Mouse (Mus musculus) embryonic fibroblast, embryonic 13.5 days (primary cell): ENCODE measurements at regions not wholly inside any gene's neighbourhood (a gene's known extent, or its start where the extent isn't known, plus 50 kb on each side); places are given as distances from the start of the nearest gene placed in this dataset.

ENCODE experiments used
- H3K27ac ChIP-seq: 2 replicates; pipeline ENCODE4 v1.5.1; 2012; ENCODE audit warnings: low read length, control low read depth, inconsistent platforms; ENCODE audit not compliant: insufficient read depth
- H3K4me1 ChIP-seq: 2 replicates; pipeline ENCODE4 v1.6.1; 2011; ENCODE audit warnings: low read length; ENCODE audit not compliant: control insufficient read depth, insufficient read depth
- H3K4me3 ChIP-seq: 2 replicates; pipeline ENCODE4 v1.5.1; 2011; ENCODE audit warnings: mild to moderate bottlenecking, control low read depth, low read length; ENCODE audit not compliant: insufficient read depth
- CTCF ChIP-seq: IDR thresholded peaks from 2 replicates; pipeline ENCODE4 v1.5.1; 2011; ENCODE audit warnings: mild to moderate bottlenecking, control low read depth, low read length, moderate library complexity, borderline replicate concordance; ENCODE audit not compliant: insufficient read depth
- POLR2A ChIP-seq: IDR thresholded peaks from 2 replicates; pipeline ENCODE4 v1.6.1; 2011; ENCODE audit warnings: low read depth, mild to moderate bottlenecking, control low read depth, low read length, moderate library complexity

- TF ChIP-seq POLR2A (no peak), CTCF (no peak)
Measured at GRCm38 (mm10) chr6:50929503-50929902, 275.3 kb upstream of the Npvf start.

GRCm38 (mm10) chr6:50933510-50933909, 279.3 kb upstream of the Npvf start:
- TF ChIP-seq CTCF (no peak), POLR2A (no peak)
- Histone ChIP-seq H3K4me3 (no peak overlapping the region), H3K4me1 (no peaks in the 10 kb centered on the region), H3K27ac (no peak overlapping the region)

More at GRCm38 (mm10) chr6:50929503-50929902, 275.3 kb upstream of the Npvf start:
- H3K4me1 ChIP-seq, result no peaks in the 10 kb centered on the region
- no peak overlapping the region for H3K4me3 ChIP-seq
- H3K27ac ChIP-seq, result no peak overlapping the region

- H3K27ac ChIP-seq, result no peak overlapping the region
- TF ChIP-seq CTCF, result no peak
- TF ChIP-seq POLR2A, result no peak
- no peaks in the 10 kb centered on the region for H3K4me1 ChIP-seq
- no peak overlapping the region for H3K4me3 ChIP-seq
Measured at GRCm38 (mm10) chr6:50934245-50934644, 280.0 kb upstream of the Npvf start.

GRCm38 (mm10) chr6:50936306-50936705, 282.1 kb upstream of the Npvf start:
- Histone ChIP-seq H3K4me1 (no peaks in the 10 kb centered on the region), H3K4me3 (no peak overlapping the region), H3K27ac (no peak overlapping the region)
- no peak for TF ChIP-seq POLR2A
- TF ChIP-seq CTCF, result no peak

- H3K27ac ChIP-seq, result no peak overlapping the region
- no peak overlapping the region for H3K4me3 ChIP-seq
- no peaks in the 10 kb centered on the region for H3K4me1 ChIP-seq
- no peak for TF ChIP-seq POLR2A
- TF ChIP-seq CTCF, result peak; percentile 97
Measured at GRCm38 (mm10) chr6:50937094-50937493, 282.9 kb upstream of the Npvf start.

GRCm38 (mm10) chr6:50938879-50939278, 284.6 kb upstream of the Npvf start:
- Histone ChIP-seq H3K27ac (no peak overlapping the region), H3K4me3 (no peak overlapping the region), H3K4me1 (no peaks in the 10 kb centered on the region)
- no peak for TF ChIP-seq POLR2A
- no peak for TF ChIP-seq CTCF

- no peak for TF ChIP-seq CTCF
- Histone ChIP-seq H3K4me1 (no peaks in the 10 kb centered on the region), H3K4me3 (no peak overlapping the region), H3K27ac (no peak overlapping the region)
Measured at GRCm38 (mm10) chr6:50939440-50939839, 285.2 kb upstream of the Npvf start.

GRCm38 (mm10) chr6:50940118-50940517, 285.9 kb upstream of the Npvf start:
- Histone ChIP-seq H3K4me3 (no peak overlapping the region), H3K27ac (peak overlapping the region; percentile 5; the same call in 1 of the 2 replicates), H3K4me1 (no peaks in the 10 kb centered on the region)
- TF ChIP-seq POLR2A, result no peak
- peak; percentile 54; the same call in 1 of the 2 replicates for TF ChIP-seq CTCF

GRCm38 (mm10) chr6:50940641-50941398, 286.6 kb upstream of the Npvf start:
- no peak for TF ChIP-seq CTCF
- no peak for TF ChIP-seq POLR2A
- Histone ChIP-seq H3K4me3 (no peak overlapping the region), H3K4me1 (no peaks in the 10 kb centered on the region), H3K27ac (peak overlapping the region; percentile 73)

- Histone ChIP-seq H3K4me3 (no peak overlapping the region), H3K4me1 (no peaks in the 10 kb centered on the region), H3K27ac (peak overlapping the region; percentile 36; the same call in 1 of the 2 replicates)
- TF ChIP-seq CTCF (no peak), POLR2A (no peak)
Measured at GRCm38 (mm10) chr6:50942696-50943095, 288.5 kb upstream of the Npvf start.
